In the genomic region with DNA sequence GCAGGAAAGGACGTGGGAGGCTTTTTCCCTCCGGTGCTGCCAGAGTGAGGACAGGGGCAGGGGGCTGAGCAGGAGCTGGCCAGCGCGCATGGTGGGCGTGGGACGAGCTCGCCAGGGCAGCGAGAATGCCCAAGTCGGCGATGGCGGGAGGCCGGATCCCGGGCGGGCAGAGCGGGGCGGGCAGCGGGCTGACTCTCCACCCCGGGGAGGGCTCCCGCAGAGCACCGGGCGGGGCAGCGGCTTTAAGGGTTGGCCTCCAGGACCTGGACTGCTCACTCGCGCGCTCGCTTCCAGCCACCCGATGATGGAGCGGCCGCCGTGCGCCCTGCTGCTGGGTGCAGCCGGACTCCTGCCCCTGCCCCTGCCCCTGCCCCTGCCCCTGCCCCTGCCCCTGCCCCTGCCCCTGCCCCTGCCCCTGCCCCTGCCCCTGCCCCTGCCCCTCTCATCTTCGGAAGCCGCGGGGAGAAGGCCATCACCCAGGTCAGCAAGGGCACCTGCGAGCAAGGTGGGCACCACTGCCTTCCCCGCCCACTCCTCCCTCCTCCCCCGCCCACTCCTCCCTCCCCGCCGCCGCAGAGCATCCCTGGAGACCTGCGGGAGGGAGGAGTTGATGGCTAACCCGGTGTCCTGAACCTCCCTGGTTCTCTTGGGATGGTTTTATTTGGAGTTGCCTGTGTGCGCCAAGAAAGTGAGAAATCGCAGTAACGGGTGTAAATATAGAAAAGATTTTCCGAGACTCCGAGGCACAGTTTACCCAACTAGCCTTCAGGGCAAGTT, we compare ENCODE assay signal across 7 mouse cellular contexts. TPM values are rescaled to one million over a fixed set of nuclear protein-coding genes. Genes with fewer than 3 reads are reported as not detected.
DNase-seq lines count a peak whose midpoint lies in the region; ATAC-seq lines count a peak whose summit lies in the region.

No protein-coding gene starts in this region.

- no peaks in the 10 kb centered on the region for H3K4me1 ChIP-seq in forebrain, embryonic 12.5 days
- peaks cover 9% of the 10 kb centered on the region; the same call in 1 of the 2 replicates for H3K4me1 ChIP-seq in limb, embryonic 10.5 days

- H3K36me3 ChIP-seq in forebrain, embryonic 12.5 days (replicated peaks), result no peaks in the 10 kb centered on the region
- H3K36me3 ChIP-seq in limb, embryonic 10.5 days, result no peaks in the 10 kb centered on the region

- no peak for ATAC-seq in forebrain, embryonic 12.5 days (ENCODE audit: low FRiP score)
- peak; percentile 91 for ATAC-seq in megakaryocyte-erythroid progenitor cell, adult 5-6 weeks (replicated peaks; ENCODE audit: low FRiP score, low TSS enrichment, poor library complexity, severe bottlenecking)

- H3K4me2 ChIP-seq in forebrain, embryonic 12.5 days, result peak overlapping the region; percentile 53

- peaks cover 7% of the 10 kb centered on the region; the same call in 1 of the 2 replicates for H3K27me3 ChIP-seq in forebrain, embryonic 12.5 days
- H3K27me3 ChIP-seq in limb, embryonic 10.5 days (ENCODE audit: low read depth, poor library complexity, severe bottlenecking), result peaks cover 32% of the 10 kb centered on the region

- H3K4me3 ChIP-seq in forebrain, embryonic 12.5 days (replicated peaks), result peak overlapping the region; percentile 28
- peak overlapping the region; percentile 49 for H3K4me3 ChIP-seq in limb, embryonic 10.5 days

- peaks cover 25% of the 10 kb centered on the region for H3K9me3 ChIP-seq in forebrain, embryonic 12.5 days
- peaks cover 28% of the 10 kb centered on the region for H3K9me3 ChIP-seq in limb, embryonic 10.5 days (replicated peaks)

- DNase-seq in adrenal gland, postnatal 25 days, result peak; percentile 79
- DNase-seq in heart, postnatal 4 days, result peak; percentile 70
- peak; percentile 43 for DNase-seq in limb, embryonic 10.5 days (ENCODE audit: low spot score)
- DNase-seq in urinary bladder, postnatal 36 days (ENCODE audit: low spot score in 2 of 2), result peak; percentile 49 to 75
- no peak for DNase-seq in spleen, adult 12 weeks (ENCODE audit: low spot score)

- WGBS in forebrain, embryonic 12.5 days, result 7% methylated on average over 35 of the region's 48 CpGs
- 6% methylated on average over 39 of the region's 48 CpGs for WGBS in limb, embryonic 10.5 days

- no peak overlapping the region for H3K27ac ChIP-seq in forebrain, embryonic 12.5 days
- H3K27ac ChIP-seq in limb, embryonic 10.5 days, result no peak overlapping the region

- H3K9ac ChIP-seq in forebrain, embryonic 12.5 days, result no peak overlapping the region

RNA-seq across cellular contexts. Expression of a gene that starts 45.9 kb away (rescaled TPM):
- total RNA-seq in adrenal gland, postnatal 25 days (2021), result 2.0 TPM in 1 of 2 replicates, not detected in the other
- not detected in 2 replicates for polyA plus RNA-seq in forebrain, embryonic 12.5 days (2016; fragmentation: Nextera tagmentation; extraction: Ambion mirVana)
- total RNA-seq in heart, postnatal 4 days (2021), result not detected
- polyA plus RNA-seq in limb, embryonic 10.5 days (2016; fragmentation: Nextera tagmentation; extraction: Ambion mirVana), result not detected in 2 replicates
- not detected in 2 replicates for total RNA-seq in megakaryocyte-erythroid progenitor cell, adult 5-6 weeks (2014; fragmentation: Nextera tagmentation)
- total RNA-seq in megakaryocyte-erythroid progenitor cell, adult 5-6 weeks (2017), result not detected in 2 replicates
